Mouse (Mus musculus): ENCODE measurements around the gene Zfyve28. TPM values are rescaled to one million over a fixed set of nuclear protein-coding genes. Genes with fewer than 3 reads are reported as not detected.

Gene Zfyve28
- polyA plus RNA-seq, 1 experiment from 2014 or later, result 2.0 TPM

Other genes with a start within 250 kb of the Zfyve28 start
- 0.54 and 0.56 TPM in 2 replicates for gene Poln, start 119.0 kb downstream of the Zfyve28 start, polyA plus RNA-seq (2016; fragmentation: Nextera tagmentation; extraction: Ambion mirVana)
- 35.0 and 46.0 TPM in 2 replicates for gene Haus3, start 118.9 kb downstream of the Zfyve28 start, polyA plus RNA-seq (2016; fragmentation: Nextera tagmentation; extraction: Ambion mirVana)
- 21.6 and 26.3 TPM in 2 replicates for gene Mxd4, start 100.7 kb downstream of the Zfyve28 start, polyA plus RNA-seq (2016; fragmentation: Nextera tagmentation; extraction: Ambion mirVana)
- gene Cfap99, start 151 bp upstream of the Zfyve28 start, polyA plus RNA-seq (2016; fragmentation: Nextera tagmentation; extraction: Ambion mirVana), result not detected in 2 replicates
- gene Rnf4, start 47.8 kb upstream of the Zfyve28 start, polyA plus RNA-seq (2016; fragmentation: Nextera tagmentation; extraction: Ambion mirVana), result 181 and 193 TPM in 2 replicates
- 13.2 and 13.3 TPM in 2 replicates for gene Fam193a, start 81.5 kb upstream of the Zfyve28 start, polyA plus RNA-seq (2016; fragmentation: Nextera tagmentation; extraction: Ambion mirVana)
- gene Tnip2, start 225.5 kb upstream of the Zfyve28 start, polyA plus RNA-seq (2016; fragmentation: Nextera tagmentation; extraction: Ambion mirVana), result 5.2 and 5.6 TPM in 2 replicates
- gene Sh3bp2, start 237.4 kb upstream of the Zfyve28 start, polyA plus RNA-seq (2016; fragmentation: Nextera tagmentation; extraction: Ambion mirVana), result 7.2 and 9.4 TPM in 2 replicates